Mouse (Mus musculus) midbrain, embryonic 15.5 days (tissue): ENCODE measurements around the gene Rad52. TPM values are rescaled to one million over a fixed set of nuclear protein-coding genes. Genes with fewer than 3 reads are reported as not detected.

ENCODE experiments used
- ATAC-seq: fragments of 200-750 bp; cut with Nextera tagmentation; replicated peaks from 2 replicates; pipeline ENCODE4 v1.8.0; 2017; ENCODE audit warnings: moderate TSS enrichment
- H3K27ac ChIP-seq: fragments of 300-500 bp; sonication (generic); 2 replicates; pipeline ENCODE4 v1.5.1; 2015; ENCODE audit warnings: mild to moderate bottlenecking, inconsistent platforms
- H3K27me3 ChIP-seq: fragments of 300-500 bp; sonication (generic); replicated peaks from 2 replicates; pipeline ENCODE4 v1.6.1; 2015; ENCODE audit warnings: inconsistent platforms
- H3K36me3 ChIP-seq: fragments of 300-500 bp; sonication (generic); replicated peaks from 2 replicates; pipeline ENCODE4 v1.6.1; 2015; ENCODE audit warnings: inconsistent platforms
- H3K4me1 ChIP-seq: fragments of 300-500 bp; sonication (generic); 2 replicates; pipeline ENCODE4 v1.6.1; 2015; ENCODE audit warnings: inconsistent platforms
- H3K4me2 ChIP-seq: fragments of 300-500 bp; sonication (generic); 2 replicates; pipeline ENCODE4 v1.6.1; 2015; ENCODE audit warnings: inconsistent platforms, mild to moderate bottlenecking, moderate library complexity
- H3K4me3 ChIP-seq: fragments of 300-500 bp; sonication (generic); 2 replicates; pipeline ENCODE4 v1.5.1; 2015; ENCODE audit warnings: mild to moderate bottlenecking, inconsistent platforms
- H3K9ac ChIP-seq: fragments of 300-500 bp; sonication (generic); 2 replicates; pipeline ENCODE4 v1.6.1; 2015; ENCODE audit warnings: mild to moderate bottlenecking, inconsistent platforms
- H3K9me3 ChIP-seq: fragments of 300-500 bp; sonication (generic); 2 replicates; pipeline ENCODE4 v1.6.1; 2016; ENCODE audit warnings: inconsistent platforms
- WGBS: fragments of 180-500 bp; shearing (Covaris S2); methylation state at CpG from one replicate; pipeline ENCODE4 v1.1.7; 2015; ENCODE audit warnings: mixed read lengths; 5-methylcytosine and 5-hydroxymethylcytosine counted together
- polyA plus RNA-seq: library from polyadenylated mRNA; unstranded; fragments of >200 nt; fragmentation: Nextera tagmentation; extraction: Ambion mirVana; gene quantifications from 2 replicates; pipeline ENCODE4 v1.2.1, GENCODE M21; 2015

Gene Rad52
- polyA plus RNA-seq, 1 experiment from 2014 or later = 28.7 TPM

DNA sequence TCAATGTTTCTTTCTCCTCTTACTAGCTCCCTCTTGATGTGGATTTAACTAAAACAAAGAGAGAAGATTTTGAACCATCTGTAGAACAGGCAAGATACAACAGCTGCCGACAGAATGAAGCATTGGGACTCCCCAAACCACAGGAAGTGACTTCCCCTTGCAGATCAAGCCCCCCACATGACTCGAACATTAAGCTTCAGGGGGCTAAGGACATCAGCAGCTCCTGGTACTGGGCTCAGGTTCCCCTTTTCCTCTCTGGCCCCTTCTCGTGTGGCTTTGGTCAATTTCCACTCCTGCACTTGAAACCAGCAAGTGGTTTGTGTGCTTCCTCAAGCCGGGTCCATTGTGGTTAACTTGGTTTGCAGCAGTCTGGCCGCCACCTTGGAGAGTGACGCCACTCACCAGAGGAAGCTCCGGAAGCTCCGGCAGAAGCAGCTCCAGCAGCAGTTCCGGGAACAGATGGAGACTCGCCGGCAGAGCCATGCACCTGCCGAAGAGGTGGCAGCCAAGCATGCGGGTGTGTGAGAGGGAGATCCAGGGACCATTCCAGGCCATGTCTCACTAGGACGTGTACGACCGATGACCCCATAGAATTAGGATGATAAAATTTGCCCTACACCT lies 16.2 kb downstream of the Rad52 start:
- no peaks in the 10 kb centered on the region for H3K4me1 ChIP-seq
- H3K4me2 ChIP-seq = no peak overlapping the region
- no peak for ATAC-seq
- no peak overlapping the region for H3K9ac ChIP-seq
- H3K9me3 ChIP-seq = no peaks in the 10 kb centered on the region
- H3K36me3 ChIP-seq = peaks cover 44% of the 10 kb centered on the region
- 89% methylated on average over 16 of the region's 16 CpGs for WGBS
- no peaks in the 10 kb centered on the region for H3K27me3 ChIP-seq
- no peak overlapping the region for H3K4me3 ChIP-seq
- H3K27ac ChIP-seq = no peak overlapping the region

DNA sequence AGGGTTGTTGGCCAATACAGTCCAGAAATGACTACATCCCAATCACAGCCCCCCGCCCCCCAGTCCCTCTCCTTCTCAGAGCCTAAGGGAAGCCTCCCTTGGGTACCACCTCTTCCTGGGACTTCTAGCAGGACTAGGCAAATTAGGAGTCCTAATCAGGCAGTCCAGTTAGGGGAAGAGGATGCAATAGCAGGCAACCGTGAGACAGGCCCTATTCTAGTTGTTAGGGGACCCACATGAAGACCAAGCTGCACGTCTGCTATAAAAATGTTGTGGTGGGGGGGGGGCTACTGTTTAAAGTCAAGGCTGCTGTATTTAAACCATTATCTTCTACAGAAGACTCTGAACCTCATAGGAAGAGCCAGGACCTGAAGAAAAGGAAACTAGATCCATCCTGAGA lies 19.6 kb downstream of the Rad52 start:
- no peaks in the 10 kb centered on the region for H3K9me3 ChIP-seq
- WGBS = 90% methylated on average over 3 of the region's 3 CpGs
- H3K27me3 ChIP-seq = no peaks in the 10 kb centered on the region
- no peak overlapping the region for H3K4me2 ChIP-seq
- H3K27ac ChIP-seq = no peak overlapping the region
- peaks cover 43% of the 10 kb centered on the region for H3K36me3 ChIP-seq
- no peaks in the 10 kb centered on the region for H3K4me1 ChIP-seq
- H3K4me3 ChIP-seq = no peak overlapping the region
- no peak overlapping the region for H3K9ac ChIP-seq
- ATAC-seq = no peak

DNA sequence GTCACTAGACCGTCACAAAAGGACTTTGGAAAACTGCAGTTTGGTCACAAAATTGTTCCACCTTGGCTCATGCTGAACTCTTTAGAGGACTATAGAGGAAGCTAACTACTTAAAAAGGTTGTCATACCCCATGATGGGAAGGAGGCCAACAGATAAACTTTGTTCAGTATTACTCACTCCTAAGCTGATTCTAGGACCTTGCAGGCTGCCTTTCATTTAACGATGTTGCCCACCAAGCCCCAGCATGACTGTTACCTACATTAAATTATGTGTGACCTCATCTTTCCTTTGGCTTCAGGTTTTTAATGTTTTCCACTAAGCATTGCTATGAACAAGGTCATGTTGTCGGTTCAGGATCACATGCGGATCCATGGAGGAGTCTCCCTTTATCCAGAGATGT lies 20.0 kb downstream of the Rad52 start:
- H3K27me3 ChIP-seq = no peaks in the 10 kb centered on the region
- 94% methylated on average over 4 of the region's 4 CpGs for WGBS

DNA sequence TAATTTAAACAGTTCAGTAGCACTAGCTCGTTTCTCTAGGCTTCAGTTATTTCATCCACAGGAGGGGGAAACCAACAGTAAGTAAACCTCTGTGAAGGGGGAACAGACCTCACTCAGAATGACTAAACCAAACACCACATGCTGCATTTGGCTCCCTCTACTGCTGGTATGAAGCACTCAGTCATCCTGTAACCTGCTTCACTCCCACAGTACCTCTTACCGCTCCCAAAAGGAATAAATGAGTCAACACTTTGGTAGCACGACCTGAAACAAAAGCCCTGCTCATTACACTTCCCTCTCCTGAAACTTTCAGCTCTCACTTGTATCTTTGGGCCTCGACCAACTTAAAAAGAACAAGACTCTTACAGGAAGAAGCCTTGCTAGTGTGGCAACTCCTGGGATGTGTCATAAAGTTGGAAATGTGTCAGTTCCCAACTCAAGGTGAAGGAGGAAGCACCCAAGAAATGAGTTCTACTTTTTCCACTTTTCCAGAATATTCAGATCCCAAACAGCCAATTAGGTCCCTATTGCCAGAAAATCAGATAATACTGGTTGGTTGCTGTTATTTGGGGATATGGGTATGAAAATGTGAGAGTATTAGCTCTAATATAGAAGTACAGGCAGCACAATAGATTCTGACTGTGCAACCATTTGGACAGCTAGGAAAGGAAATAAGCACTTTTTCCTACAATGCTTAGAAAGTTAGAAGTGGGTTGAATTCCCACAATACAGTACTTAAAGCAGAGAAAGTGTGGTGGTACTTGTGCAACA lies 21.9 kb downstream of the Rad52 start:
- Histone ChIP-seq H3K4me3 (no peak overlapping the region), H3K36me3 (peaks cover 35% of the 10 kb centered on the region), H3K9ac (no peak overlapping the region), H3K4me2 (no peak overlapping the region), H3K27me3 (no peaks in the 10 kb centered on the region), H3K9me3 (no peaks in the 10 kb centered on the region), H3K27ac (no peak overlapping the region), H3K4me1 (no peaks in the 10 kb centered on the region)
- 57% methylated on average over 4 of the region's 4 CpGs for WGBS
- no peak for ATAC-seq

More for the DNA sequence above, 20.0 kb downstream of the Rad52 start:
- H3K4me2 ChIP-seq = no peak overlapping the region
- no peak overlapping the region for H3K4me3 ChIP-seq
- no peak for ATAC-seq
- H3K4me1 ChIP-seq = no peaks in the 10 kb centered on the region
- H3K27ac ChIP-seq = no peak overlapping the region
- no peaks in the 10 kb centered on the region for H3K9me3 ChIP-seq
- no peak overlapping the region for H3K9ac ChIP-seq
- peaks cover 43% of the 10 kb centered on the region for H3K36me3 ChIP-seq

Other genes with a start within 250 kb of the Rad52 start
- 56.6 and 58.9 TPM in 2 replicates for gene Erc1, start 54.5 kb upstream of the Rad52 start, polyA plus RNA-seq
- gene Wnk1, start 136.0 kb downstream of the Rad52 start, polyA plus RNA-seq = 44.6 and 50.8 TPM in 2 replicates
- gene Ninj2, start 190.7 kb downstream of the Rad52 start, polyA plus RNA-seq = not detected in 2 replicates